Mouse (Mus musculus) forelimb bud, embryonic 11.5 days (tissue): ENCODE data around the gene Hspb7.

Experiments
- DNase-seq: peaks from one replicate; pipeline ENCODE4 v3.0.0-alpha.2; 2012; ENCODE audit warnings: low read depth, low spot score

Gene Hspb7

DNA sequence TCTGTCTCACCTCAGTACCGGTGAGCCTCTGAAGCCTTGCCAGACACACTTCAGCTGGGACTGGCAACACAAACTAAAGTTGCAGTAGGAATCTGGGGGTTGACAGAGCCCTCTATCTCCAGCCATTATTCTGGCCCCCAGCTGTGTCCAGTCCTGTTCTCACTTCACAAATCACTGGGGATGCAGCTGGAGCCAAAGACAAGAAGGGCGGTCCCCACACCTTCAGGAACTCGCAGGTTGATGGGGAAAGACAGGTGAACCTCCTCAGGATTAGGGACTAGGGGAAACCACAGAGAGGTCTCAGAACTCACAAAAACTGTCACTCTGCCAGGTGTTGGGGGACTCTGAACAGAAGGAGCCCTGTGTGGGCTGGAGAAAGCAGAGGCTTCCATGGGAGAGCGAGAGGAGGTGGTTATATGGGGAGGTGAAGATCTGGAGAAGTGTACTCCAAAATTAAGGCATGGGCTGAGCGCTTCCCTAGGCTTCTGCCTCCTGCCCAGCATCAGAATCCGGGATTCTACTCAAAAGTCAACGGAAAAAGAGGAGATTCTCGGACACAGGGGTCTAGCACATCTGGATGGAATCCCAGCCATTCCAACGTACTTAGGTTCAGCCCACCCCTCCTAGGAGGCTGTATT is at the start of gene Hspb7:
Gene Hspb7, plus strand, starts transcription at position 588 of the 638 bp plus-strand sequence.
- no peak for DNase-seq

DNA sequence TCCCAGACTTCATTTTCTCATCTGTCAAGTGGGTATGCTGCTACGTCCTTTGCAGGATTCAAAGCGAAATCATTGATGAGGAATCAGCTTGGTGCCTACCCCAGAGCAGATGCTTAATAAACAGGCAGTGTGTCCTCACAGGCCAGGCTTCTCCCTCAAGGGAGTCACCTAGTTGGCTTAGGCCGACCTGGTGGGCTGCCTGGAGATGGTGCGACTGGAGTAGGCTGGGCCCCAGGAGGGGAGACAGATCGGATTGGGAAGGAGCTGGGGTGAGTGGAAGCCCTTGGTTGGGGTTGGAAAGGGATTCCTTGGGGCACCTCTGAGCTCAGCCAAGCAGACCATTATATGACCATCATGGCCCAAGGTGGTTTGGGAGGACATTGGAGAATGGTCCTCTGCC is 48.2 kb upstream of the Hspb7 start:
- no peak for DNase-seq

DNA sequence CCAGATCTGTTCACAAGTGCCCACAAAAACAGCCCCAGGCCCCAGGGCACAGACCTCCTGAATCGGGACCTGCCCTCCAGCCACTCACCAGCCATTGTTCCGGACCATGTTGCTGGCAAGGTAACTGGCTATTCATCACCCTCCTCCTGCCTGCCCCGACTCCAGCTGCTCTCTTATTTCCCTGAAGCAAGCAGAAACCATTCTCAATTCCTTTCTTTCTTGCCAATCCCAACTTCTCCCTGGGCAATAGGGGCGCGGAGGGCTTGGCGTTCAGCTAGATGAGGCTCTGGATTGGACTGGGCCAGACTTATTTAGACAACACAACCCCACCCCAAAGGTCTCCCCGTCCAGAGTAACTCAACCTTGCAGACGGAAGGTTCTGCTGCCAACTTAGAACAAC is 40.9 kb upstream of the Hspb7 start:
- DNase-seq: no peak

DNA sequence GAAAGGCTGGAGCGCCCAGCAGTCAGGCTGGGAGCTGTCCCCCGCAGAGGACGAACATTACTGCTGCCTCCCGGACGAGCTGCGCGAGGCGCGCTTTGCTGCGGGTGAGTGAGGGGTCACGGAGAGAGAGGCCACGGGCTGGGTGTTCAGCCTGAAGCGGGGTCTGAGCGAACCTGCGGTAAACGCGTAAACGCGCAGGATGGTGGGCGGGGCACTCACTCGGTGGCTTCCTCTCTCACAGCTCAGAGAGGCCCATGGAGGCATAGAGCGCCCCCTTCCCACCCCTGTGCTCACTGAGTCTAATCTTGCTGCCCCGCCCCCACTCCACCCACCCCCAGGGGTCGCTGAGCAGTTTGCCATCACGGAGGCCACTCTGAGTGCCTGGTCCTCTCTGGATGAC is 38.2 kb upstream of the Hspb7 start:
- DNase-seq: no peak

DNA sequence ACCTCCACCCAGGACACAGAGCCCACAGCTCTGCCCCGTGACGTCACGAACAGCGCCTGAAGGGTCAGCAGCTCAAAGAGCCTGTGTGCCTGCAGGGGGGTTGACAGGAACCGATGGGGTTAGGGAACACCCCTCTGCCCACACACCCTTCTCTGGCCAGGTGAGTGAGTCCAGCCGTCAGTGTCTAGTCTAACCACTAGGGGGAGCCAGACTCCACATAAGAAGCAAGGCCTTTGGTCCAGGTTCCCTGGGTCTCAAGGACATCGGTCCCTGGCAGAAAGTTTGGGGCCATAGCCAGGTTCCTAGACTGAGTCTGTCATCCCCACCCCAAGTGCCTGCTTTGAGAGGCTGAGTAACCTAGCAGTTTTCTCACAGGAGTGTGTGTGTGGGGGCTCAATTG is 35.3 kb upstream of the Hspb7 start:
- DNase-seq: peak; percentile 80

DNA sequence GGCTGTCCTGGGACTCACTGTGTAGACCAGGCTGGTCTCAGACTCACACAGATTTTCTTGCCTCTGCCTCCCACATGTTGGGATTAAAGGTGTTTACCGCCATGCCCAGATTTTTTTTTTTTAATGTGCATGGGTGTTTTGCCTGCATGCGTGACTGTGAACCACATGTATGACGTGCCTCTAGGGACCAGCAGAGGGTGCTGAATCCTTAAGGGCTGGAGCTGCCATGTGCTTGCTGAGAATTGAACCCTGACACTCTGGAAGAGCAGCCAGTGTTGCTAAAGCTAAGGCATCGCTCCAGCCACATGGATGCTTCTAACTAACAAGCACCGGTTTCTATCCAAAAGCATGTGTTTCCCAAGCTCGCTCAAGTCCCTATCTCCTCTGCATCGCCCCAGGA is 34.4 kb upstream of the Hspb7 start:
- DNase-seq: no peak

DNA sequence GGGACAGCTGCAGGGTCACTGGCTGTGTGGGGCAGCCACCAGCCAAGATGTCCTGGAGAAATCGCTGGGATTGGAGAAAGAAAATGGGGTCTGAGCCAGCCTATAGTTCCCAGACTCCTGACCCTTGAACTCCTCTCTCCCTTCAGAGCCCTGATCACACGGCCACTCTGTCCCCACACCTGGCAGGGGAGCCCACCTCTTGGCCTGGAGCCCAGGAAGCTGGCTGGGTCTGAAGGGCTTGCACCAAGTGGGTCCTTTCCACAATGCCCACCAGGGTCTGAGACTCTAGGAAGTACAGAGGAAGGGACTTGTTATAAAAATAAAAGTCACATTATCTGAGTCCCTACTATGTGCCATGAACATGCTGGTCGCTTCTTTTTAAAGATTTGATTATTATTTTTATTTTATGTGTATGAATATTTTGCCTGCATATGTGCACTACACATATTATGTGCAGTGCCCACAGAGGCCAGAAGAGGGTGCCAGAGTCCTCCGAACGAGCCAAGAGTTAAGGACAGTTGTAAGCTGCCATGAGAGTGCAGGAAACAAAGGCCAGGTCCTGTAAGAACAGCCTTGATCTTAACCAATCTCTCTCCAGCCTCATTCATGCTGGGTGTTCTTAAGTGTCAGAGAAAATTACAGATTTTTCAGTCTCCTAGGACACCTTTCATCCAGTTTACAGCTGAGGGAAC is 33.3 kb upstream of the Hspb7 start:
- peak; percentile 78 for DNase-seq

DNA sequence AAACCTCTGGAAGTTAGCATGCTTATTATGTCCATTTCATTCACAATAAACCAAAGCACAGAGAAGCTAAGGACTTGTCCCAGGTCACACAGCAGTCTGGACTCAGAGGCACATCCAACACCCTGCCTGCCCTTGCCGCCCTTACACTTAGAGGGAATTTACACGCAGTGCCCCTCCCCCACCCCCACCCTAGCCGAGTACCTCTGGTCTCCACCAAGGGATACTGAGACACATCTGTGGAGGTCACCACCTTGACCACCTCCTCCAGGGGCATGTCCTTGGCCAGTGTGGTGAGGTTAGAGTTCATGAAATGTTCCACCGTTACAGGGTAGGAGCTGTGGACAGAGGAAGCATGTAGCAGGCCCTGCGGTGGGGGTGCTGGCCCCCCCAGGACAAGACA is 32.6 kb upstream of the Hspb7 start:
- no peak for DNase-seq

DNA sequence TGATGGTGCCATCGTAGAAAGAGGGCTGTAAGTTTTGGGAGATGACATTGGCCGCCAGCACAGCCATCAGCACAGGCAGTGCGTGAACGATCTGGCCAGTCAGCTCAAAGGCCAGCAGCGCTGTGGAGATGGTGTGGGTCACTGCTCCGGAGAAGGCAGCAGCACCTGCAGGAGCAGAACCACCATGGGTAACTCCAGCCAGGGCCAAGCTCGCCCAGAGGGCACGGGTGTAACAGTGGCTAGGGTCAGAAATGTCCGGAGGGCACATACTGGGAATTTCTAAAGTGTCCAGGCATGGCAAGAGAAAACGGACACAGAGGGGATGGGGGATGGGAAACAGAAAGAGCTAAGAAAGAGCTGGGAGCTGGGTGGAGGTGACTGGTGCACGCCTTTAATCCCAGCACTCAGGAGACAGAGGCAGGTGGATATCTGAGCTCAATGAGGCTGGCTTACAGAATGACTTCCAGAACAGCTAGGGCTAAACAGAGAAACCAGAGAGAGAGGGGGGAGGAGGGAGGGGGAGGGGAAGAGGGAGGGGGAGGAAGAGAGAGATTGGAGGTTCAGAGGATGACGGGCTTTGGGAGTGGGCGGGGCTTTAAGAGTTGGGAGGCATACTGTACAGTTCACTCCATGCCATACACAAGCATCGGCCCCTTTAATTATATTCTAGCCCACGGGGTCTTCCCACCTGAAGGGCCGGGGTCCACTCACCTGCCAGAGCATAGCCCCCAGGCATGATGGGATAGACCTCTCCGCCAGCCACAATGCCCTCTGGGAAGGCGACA is 31.0 kb upstream of the Hspb7 start:
- DNase-seq: no peak

DNA sequence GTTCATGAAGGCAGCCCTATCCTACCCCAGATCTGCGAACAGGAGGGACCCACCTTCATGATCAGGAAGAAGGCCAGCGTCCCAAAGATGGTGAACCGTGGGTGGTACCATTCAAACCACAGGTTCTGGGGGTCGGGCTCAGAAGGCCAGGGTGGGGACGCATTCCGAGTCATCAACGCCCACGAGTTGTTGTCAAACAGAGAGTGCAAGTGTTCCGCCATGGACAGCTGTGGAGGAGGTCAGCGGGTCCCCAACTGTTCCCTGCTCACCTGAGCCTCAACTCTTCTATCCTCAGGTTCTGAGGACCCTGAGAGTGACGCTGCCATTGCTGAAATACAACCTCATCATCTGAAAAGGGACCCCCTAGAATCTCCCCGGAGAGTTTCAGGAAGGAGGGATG is 29.3 kb upstream of the Hspb7 start:
- DNase-seq: no peak

DNA sequence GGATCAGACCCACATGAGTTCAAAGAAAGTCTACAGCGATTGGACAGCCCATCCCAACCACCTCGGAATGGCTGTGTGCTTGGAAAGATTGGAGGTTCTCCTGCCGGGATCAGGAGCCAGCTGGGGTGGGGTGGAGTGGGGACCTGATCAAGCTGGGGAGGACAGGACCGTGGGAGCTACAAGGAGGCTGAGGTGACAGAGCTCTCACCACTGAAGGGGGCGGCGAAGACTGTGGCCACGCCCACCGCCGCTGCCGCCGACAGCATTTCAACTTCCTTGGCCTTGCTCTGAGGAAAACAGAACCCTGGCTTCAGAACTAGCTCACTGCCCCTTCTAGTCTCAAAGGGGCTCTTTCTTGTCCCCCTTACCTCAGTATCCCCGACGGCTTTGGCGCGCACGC is 25.8 kb upstream of the Hspb7 start:
- no peak for DNase-seq

DNA sequence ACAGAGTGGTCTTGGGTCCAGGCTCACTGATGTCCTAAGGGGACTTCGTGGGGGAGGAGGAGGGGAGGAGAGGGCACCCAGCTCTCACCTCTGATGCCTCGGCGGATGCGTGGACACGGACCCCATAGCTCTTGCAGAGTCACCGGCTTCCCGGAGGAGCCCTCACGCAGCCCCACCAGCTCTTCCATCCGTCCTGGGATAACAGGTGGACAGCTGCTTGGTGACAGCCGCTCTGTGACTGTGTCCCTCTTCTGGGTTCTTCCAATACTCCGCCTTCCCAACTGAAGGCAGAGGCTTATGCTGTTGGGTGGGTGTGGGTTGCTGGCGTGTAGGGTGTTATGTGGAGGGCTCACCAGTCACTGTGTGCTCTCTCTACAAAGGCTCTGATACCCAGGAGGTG is 22.7 kb upstream of the Hspb7 start:
- DNase-seq: no peak

DNA sequence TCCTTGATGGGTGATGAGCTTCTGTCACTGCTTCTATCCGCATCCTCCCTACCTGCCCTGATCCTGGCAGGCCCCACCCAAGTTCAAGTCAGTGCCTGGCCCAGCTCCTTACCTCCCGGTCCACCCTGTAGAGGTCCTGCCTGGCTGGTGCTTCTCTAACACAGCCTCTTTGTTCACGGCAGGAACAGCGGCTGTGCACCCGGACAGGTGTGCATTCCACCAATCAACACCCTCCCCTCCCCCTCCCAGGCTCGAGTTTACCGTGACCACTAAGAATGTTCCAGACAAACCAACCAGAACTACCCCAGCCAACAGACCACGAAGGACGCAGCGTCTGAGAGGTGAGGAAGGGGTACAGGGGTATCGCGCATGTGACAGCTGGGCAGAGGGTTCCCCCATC is 22.0 kb upstream of the Hspb7 start, which contains the start of gene Clcnka:
Gene Clcnka, minus strand, starts transcription at position 180 of the 400 bp plus-strand sequence.
- peak; percentile 28 for DNase-seq

DNA sequence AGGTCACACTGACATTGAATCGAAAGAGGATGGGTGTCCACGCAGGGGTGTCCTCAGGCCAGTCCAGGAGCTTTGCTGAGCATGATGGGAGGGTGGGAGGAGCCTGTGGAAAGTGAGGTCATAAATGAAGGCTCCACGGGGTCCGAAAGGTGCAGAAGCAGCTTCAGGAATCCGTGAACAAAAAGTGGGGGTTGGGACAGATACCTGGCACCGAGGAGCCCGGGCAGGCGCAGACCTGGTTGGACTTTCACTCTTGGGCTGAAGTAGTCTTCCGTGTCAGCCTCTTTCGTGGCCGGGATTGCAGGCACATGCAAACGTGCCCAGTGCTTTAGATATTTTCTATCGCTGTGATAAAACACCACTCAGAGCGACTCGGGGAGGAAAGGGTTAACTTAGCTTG is 20.4 kb upstream of the Hspb7 start:
- DNase-seq: no peak

DNA sequence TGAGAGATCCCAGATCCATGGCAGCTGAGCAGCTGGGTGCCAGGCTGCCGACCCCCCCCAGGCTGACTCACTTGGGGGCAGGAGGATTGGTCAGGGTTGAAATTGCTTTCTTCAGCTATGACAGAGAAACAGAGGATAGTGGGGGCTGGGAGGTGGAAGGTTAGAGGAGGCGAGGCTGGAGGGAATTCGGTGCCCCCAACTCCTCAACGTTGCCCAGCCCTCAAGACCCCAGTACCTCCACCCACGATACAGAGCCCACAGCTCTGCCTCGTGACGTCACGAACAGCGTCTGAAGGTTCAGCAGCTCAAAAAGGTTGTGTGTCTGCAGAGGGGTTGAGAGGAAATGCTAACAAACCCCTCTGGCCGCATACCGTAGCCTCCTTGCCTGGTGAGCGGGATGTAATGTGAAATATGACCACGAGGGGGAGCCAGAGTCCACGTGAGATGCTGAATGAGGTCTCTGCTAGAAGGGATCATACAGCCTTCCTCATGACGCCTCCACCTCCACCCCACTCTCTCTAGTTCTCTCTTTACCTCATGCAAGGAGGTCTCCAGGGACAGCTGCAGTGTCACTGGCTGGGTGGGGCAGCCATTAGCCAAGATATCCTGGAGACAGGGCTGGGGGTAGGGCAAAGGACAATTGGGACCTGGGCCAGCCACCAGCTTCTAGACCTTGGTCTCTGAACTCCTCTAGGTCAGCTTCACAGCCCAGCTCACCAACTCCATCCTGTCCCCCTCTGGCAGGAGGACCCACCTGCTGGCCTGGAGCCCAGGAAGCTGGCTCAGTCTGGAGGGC is 15.9 kb upstream of the Hspb7 start:
- DNase-seq: peak; percentile 81

DNA sequence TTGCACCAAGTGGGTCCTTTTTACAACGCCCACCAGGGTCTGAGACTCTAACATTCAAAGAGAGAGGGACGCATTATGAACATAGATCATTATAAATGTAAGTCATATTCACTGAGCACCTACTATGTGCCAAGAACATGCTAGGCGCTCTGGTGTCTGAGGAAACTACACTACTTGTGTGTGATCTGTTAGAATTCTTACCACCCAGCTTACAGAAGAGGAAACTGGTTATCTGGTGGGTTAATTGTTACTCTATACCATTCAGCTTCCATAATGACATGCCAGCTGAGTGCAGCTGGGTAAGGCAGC is 15.3 kb upstream of the Hspb7 start:
- no peak for DNase-seq

DNA sequence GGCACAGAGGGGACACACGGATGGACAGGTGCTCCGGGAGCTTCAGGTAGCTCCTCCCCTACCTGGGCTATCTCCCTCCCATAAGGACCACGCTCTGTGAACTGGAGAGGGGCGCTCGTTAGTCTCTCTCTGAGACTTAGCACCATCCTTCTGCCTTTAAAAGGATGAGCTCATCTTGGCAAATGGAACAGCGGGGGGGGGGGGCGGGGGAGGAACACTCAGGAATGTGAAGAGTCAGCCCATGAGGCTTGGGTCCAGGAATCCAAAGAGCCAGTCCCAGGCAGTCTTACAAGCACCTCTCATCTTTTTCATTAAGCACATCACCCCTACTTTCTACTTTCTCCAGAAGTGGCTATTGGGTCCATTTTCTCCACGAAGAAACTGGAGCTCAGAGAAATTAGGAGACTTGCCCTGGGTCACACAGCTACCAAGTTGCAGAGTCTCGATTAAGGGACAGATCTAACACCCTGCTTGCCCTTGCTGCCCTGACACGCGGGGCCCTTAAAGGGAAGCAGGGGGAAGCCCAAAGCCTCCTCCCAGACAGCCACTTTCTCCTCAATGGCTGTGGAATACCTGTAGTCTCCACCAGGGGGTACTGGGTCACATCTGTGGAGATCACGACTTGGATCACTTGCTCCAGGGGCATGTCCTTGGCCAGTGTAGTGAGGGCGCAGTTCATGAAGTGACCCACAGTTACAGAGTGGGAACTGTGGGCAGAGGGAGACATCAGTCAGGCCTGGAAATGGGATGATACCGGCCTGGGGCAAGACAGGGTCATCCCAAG is 13.9 kb upstream of the Hspb7 start:
- no peak for DNase-seq

DNA sequence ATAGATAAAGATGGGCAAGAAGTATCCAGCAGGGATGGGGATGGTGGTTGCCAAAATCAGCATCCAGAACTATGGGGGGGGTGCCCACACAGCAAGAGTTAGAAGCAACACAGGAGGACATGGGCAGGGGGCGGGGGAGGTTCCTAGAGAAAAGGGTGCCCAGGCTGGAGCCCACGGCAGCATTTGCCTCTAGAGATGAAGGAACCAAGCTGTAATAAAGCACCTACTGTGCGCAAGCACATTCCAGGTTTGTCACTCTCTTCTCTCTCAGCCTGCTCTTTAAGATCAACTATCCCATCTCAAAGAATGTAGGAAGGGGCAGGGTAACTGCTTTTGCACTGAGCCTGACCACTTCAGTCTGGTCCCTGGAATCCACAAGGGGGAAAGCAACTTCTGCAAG is 12.0 kb upstream of the Hspb7 start:
- DNase-seq: no peak

DNA sequence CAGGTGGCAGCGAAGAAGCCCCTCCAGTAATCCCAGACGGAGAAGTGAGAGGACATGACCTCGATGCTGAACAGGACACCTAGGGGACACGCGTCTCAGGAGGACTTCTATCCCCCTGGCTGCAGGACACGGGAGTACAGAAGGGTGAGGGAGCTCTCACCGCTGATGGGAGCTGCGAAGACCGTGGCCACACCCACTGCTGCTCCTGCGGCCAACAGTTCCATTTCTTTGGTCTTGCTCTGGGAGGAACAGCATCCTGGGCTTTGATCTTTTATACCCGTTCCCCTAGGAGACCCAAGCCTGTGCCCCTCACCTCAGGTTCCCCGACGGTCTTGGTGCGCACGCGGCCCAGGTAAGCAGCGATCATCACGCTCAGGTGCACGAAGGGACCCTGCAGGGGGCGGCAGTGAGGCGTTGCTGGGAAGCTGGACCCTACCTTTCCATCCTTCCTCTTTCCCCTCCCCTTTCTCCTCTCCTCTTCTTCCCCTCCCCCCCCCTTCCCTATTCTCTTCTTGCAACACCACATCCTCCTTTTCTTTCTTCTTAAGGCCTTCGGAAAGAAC is 9.1 kb upstream of the Hspb7 start:
- DNase-seq: no peak

DNA sequence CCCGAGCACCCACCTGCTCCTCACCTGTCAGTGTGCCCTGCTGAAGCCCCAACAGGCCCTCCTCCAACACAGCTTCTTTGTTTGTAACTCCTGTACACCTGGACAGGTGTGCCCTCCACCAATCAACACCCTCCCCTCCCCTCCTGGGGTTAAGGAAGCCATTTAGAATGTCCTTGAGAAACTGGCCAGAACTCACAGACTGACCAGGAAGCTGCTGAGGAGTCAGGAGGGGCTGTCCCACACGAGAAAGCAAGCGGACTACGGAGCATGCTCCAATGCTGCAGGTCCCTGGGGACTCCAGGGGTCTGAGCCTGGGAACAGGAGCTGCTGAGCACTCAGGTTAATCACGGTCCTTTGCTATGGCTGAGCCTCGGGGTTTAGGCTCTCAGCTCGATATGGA is 4.7 kb upstream of the Hspb7 start, which contains the start of gene Clcnkb:
Gene Clcnkb, minus strand, starts transcription at position 91 of the 400 bp plus-strand sequence.
- no peak for DNase-seq
